Mouse (Mus musculus) layer of hippocampus, adult 2 months (tissue): ENCODE results near the gene Eps8. TPM values are rescaled to one million over a fixed set of nuclear protein-coding genes. Genes with fewer than 3 reads are reported as not detected.

Experiments used
- DNase-seq, 2 experiments: peaks; one replicate each; pipeline ENCODE4 v3.0.0; 2022; ENCODE audit warnings: low spot score in 2 of 2
- H3K27ac ChIP-seq: fragments of 200-600 bp; 2 replicates; pipeline ENCODE4 v1.8.1; 2022
- H3K4me3 ChIP-seq: fragments of 200-600 bp; 2 replicates; pipeline ENCODE4 v1.8.1; 2022; ENCODE audit warnings: mild to moderate bottlenecking
- CTCF ChIP-seq: fragments of 200-600 bp; conservative IDR thresholded peaks from 2 replicates; pipeline ENCODE4 v1.8.1; 2022; ENCODE audit warnings: antibody characterized with exemption, mild to moderate bottlenecking, moderate library complexity
- total RNA-seq, 2 experiments: library from RNA; stranded (reverse); gene quantifications; 2 replicates each; pipeline ENCODE4 v1.2.3; 2021

Eps8 gene
- total RNA-seq, 2 experiments from 2014 or later: 42.3 to 44.9 TPM

DNA sequence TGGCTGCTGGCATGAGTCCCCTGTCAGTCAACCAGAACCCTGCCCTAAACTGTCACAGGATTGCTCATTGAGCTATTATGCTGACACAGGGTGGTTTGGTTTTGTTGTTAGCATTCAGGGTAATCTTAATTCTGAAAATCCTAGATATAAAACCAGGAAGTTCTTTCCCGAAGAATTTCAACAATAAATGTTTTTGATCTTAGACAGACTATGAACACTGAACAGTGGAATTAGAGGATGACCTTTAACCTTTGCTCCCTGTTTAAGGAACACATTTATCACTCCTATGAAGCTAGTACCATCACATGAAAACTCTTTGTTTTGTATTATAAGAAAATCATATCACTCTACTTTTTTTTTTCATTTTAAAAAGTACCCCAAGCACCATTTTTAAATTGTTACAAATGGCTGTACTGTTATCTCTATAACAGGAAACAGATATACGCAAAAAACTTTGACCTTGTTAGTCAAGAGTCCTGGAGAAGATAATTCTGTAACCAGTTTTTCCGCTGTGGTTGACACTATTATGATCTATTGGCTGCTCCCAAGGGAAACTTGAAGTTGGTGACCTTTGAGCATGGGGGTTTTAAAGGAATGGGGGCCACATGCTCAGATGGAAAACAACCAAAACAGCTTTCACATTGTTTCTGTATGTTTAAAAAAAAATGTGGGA lies 149.0 kb downstream of the Eps8 start:
- Histone ChIP-seq H3K4me3 (no peak overlapping the region), H3K27ac (no peak overlapping the region)
- TF ChIP-seq CTCF: no peak
- no peak for DNase-seq

DNA sequence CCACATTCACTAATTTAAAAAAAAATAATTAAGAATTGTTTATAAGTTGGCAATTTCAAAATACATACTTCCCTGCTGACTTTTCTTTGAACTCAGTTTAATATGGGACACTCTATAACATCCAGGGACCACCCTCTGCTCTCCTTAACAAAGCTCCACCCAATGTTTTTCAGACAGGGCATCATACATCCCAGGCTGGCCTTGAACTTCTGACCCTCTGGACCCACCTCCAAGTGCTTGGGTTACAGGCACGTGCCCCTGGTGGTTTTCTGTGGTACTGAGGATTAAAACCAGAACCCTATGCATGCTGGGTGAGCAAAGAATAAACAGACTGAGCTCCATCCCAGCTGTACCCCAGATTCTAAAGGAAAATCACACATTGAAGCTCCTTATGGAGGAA lies 150.6 kb downstream of the Eps8 start:
- no peak; the same call in 1 of the 2 replicates for TF ChIP-seq CTCF
- no peak overlapping the region for H3K4me3 ChIP-seq
- no peak for DNase-seq
- H3K27ac ChIP-seq: no peak overlapping the region

- no peak overlapping the region for H3K27ac ChIP-seq
- DNase-seq: no peak
- no peak for TF ChIP-seq CTCF
- no peak overlapping the region for H3K4me3 ChIP-seq
These were observed 151.2 kb downstream of the Eps8 start for GRCm38 (mm10) chr6:137503462-137503861.

DNA sequence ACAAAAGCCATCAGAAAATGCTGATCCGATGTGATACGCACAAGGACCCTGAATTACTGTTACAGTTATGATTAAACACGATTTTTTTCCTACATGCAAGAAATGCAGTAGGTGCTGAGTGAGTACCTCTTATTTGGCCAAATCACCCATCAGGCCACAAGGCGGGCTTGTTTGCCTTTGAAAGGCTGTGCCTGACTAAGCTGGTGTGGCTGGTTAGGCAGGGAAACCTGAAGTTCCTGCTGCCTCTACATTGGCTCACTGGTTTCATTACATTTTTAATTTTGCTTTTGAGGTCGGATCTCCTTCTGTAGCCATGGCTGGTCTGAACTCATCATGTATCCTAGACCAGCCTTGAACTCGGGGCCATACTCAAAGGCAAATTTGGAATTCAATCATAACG lies 151.7 kb downstream of the Eps8 start:
- DNase-seq: no peak
- TF ChIP-seq CTCF: no peak
- H3K27ac ChIP-seq: no peak overlapping the region
- H3K4me3 ChIP-seq: no peak overlapping the region

GRCm38 (mm10) chr6:137498781-137499180 lies 155.9 kb downstream of the Eps8 start:
- Histone ChIP-seq H3K27ac (no peak overlapping the region), H3K4me3 (no peak overlapping the region)
- no peak for TF ChIP-seq CTCF
- DNase-seq: no peak

- no peak for DNase-seq
- Histone ChIP-seq H3K27ac (no peak overlapping the region), H3K4me3 (no peak overlapping the region)
- TF ChIP-seq CTCF: no peak
These were observed 157.4 kb downstream of the Eps8 start for GRCm38 (mm10) chr6:137497208-137497835.

DNA sequence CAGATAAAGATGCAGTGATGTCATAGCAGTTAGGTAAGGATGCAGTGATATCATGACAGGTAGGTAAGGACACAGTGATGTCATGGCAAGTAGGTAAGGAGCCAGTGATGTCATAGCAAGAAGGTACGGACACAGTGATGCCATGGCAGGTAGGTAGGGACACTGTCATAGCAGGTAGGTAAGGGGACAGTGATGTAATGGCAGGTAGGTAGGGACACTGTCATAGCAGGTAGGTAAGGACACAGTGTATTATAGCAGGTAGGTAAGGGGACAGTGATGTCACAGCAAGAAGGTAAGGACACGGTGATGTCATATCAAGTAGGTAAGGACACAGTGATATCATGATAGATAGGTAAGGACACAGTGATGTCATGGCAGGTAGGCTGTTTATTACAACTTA lies 158.1 kb downstream of the Eps8 start:
- Histone ChIP-seq H3K4me3 (no peak overlapping the region), H3K27ac (no peak overlapping the region)
- no peak for DNase-seq
- TF ChIP-seq CTCF: no peak

DNA sequence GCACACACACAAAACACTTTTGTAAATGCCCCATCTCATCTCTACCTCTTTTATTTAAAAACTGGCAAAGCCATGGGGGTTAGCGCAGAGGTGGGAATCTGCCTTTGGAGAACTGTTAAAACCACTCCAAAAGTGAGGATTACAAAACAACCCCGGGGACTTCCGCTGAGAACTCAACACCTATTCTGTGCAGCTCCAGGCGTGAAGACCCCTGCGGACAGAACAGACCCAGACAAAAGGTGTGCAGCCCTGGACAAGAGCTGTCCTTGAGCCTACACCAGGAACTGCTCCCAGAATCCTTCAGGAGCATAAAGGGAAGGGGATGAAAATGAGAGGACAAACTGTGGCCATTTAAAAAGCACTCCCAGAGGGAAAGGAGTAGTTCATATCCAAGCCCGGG lies 159.4 kb downstream of the Eps8 start:
- Histone ChIP-seq H3K27ac (no peak overlapping the region), H3K4me3 (no peak overlapping the region)
- TF ChIP-seq CTCF: no peak
- no peak for DNase-seq

DNA sequence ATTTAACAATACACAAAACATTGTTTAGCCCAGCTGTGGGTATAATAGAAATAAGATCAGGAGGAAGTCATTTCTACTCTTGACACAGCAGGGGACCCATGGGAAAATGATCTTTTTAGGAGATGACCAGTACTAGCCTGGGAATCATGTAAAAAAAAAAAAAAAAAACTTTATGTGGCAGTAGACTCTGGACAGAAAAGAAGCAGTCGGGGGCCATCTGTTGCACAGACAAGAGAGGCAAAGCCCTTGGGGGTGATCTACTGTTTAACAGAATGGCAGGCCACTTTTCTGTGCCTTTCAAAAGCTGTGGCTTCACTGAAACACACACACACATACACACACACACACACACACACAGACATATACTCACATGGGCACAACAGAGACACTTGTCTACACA lies 159.9 kb downstream of the Eps8 start:
- no peak for TF ChIP-seq CTCF
- Histone ChIP-seq H3K27ac (no peak overlapping the region), H3K4me3 (no peak overlapping the region)
- DNase-seq: no peak

DNA sequence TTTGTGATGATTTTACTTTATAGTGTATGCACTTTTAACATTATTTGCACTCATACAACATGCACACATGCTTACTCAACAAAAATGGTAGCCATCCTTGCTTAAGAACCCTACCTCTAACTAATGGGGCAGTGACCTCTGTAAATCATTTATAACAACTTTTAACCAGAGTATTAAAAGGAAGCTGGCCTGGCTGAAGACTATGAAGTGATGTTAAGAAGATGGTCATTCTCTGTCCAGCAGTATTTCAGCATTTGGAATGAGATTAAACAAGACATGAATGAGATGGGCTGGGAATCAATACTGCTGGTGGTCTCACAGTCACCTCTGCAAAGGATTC lies 160.6 kb downstream of the Eps8 start:
- no peak for TF ChIP-seq CTCF
- DNase-seq: no peak
- no peak overlapping the region for H3K4me3 ChIP-seq
- no peak overlapping the region for H3K27ac ChIP-seq

DNA sequence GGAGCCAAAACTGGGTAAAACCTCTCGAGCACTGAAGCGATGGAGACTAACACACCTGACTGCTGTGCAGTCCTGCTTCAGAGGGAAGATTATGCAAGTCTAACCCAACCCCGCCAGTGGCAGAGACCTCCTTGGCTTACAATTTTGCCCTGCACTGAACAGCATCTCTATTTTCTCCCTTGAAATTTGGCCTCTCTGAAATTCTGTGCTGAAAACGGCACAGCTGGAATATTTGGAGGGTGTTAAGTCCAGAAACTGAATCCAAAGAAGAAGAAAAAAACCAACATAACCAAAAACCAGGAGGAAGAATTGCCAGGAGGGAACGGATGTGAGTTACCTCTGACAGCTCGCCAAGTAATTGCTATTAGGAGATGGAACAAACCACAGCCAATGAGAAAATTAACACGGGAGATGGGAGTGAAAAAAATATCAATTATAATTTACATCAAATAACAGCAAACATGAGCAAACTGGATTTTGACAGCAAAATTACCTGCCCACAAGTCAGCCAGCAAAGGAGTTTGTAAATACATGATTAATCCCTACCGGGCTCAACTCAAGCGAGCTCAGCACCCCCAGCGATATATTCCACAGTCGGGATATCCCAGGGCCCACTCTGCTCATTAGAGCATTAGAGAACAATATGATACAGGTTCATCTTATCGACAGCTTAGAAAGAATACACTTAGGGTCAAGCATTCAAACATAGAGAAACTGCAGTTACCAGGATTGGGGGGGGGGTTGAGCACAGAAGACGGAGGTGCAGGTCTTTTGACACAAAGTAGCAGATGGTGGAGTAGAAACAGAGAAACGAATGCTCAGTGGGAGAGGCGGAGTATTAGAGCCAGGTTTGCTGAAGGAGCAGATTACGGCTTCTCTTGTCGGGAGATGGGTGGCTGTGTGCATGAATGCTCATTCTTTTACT lies 161.2 kb downstream of the Eps8 start:
- no peak overlapping the region for H3K4me3 ChIP-seq
- peak overlapping the region; percentile 68 for H3K27ac ChIP-seq
- no peak for TF ChIP-seq CTCF
- no peak for DNase-seq

DNA sequence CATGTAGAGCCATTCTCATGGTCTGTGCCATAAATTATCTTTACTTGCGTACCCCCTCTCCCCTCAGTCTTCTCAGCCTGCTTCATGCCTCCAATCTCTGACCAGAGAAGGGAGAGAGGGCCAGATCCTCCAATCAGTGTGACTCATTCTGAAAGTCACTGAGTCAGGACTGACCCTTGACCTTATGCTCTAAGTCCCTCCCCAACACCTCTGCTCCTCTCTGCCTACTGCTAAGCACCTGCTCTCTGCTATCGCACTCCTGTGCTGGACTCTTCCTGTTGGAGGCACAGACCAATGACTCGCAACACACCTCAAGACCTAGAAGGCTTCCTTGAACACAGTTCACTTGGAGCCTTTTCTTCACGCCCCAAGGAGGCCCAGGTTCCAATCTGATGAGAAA lies 162.1 kb downstream of the Eps8 start:
- no peak for TF ChIP-seq CTCF
- no peak for DNase-seq
- peak overlapping the region; percentile 68 for H3K27ac ChIP-seq
- H3K4me3 ChIP-seq: no peak overlapping the region

GRCm38 (mm10) chr6:137491659-137492058 lies 163.0 kb downstream of the Eps8 start:
- Histone ChIP-seq H3K4me3 (no peak overlapping the region), H3K27ac (no peak overlapping the region)
- no peak for TF ChIP-seq CTCF
- no peak for DNase-seq
